Mouse (Mus musculus) left cerebral cortex, adult 8-10 months (tissue): ENCODE results near the gene Gm9936. TPM values are rescaled to one million over a fixed set of nuclear protein-coding genes. Genes with fewer than 3 reads are reported as not detected.
"Not testable (repeated sequence)": the region's sequence is repeated elsewhere in the genome, so short reads cannot be mapped to it uniquely, and the experiment has no call there.

Experiments
- DNase-seq, 2 experiments: peaks; one replicate each; pipeline ENCODE4 v3.0.0; 2022; ENCODE audit warnings: low spot score in 2 of 2
- total RNA-seq, 4 experiments: library from RNA; stranded (reverse); gene quantifications; 2 replicates each; pipeline ENCODE4 v1.2.4; 2022

Gm9936 gene
- total RNA-seq, 4 experiments from 2014 or later, result 0.57 to 1.1 (median 0.83) TPM

DNA sequence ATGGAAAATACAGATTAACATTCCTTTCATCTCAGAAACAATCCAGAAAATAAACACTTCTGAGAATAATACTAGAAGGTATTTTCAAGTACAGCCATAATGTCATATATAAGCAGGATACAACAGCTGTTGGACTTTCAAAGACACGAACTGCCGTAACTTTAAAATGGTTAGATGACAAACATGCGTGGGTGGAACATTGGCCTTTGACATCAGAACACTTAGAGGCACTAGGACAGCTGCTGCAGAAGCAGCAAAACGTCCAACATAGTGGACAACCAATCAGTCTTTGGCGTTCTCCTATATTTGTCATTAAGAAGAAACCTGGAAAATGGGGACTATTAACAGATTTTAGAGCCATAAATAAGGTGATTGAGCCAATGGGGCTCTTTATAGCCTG, 18.0 kb downstream of the Gm9936 start:
- not testable (repeated sequence) for DNase-seq

DNA sequence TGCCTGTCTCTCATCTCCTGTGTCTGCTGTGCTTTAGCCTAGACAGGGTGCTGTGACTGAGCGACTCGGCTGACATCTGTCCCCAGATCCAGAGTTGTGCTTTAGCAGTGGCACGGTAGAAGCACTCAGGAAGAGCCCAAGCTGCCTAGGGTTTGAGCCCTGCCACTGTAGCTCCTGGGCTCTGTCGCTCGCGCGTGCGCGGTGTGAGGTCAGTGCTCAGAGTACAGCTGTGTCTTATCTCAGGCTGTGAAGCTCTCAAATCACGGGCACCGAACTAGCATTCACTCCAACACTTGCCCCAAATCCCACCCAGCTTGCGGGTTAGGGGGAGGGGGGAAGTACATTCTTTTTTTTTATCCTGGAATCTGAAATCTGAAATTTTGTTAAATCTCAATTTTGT, 21.6 kb downstream of the Gm9936 start:
- no peak for DNase-seq

- DNase-seq, result no peak
These were observed 28.7 kb downstream of the Gm9936 start for GRCm38 (mm10) chr5:114829740-114830139.

DNA sequence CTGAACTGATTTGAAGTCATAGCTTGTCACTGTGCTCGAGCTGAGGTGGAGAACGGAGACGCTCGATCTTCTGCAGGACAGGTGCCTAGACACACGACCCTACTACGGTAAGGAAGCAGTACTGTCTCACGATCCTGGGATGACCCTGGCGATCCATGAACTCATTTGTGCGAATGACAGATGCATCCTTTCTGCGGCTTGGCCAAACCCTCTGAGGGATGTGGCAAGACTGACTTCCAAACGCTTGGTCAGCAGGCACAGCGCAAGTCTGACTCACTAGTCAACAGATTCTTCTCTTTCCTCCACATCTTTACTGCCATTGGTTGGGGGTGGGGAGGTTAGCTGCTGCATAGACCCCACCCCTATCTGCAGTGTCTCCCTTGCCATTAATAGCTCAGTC, 31.1 kb downstream of the Gm9936 start:
- no peak for DNase-seq

DNA sequence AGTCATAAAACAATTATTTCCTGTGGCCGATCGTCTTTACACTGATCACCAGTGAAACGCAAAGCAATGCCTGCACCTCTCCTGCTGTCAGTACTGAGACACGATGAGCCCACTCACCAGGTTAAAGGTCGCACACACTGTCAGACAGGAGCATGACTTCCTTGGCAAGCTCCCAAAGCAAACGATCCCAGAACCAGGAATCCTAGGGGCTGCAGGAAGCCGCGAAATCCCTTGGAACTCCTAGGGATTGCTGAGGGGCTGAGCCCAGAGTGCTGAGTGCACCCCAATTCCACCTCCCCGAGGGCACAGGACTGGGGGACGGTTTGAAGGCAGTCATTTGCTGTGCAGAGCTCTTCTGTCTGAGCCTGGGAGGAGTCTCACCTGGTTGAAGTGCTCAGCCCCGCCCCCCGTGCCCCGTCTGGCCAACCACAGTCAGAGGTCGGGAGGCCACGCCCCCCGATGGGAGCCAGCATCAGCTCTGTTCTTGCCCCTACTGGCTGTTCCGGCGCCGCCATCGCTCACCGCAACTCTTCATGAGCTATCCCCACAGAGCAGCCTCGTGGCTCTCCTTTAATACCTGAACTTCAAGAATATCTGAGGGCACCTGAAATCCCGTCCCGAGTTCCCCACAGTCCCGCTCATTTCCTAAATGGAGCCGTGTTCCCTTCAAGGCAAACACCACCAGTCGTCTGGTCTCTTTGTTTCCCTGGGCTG, 32.3 kb downstream of the Gm9936 start:
- no peak for DNase-seq

DNA sequence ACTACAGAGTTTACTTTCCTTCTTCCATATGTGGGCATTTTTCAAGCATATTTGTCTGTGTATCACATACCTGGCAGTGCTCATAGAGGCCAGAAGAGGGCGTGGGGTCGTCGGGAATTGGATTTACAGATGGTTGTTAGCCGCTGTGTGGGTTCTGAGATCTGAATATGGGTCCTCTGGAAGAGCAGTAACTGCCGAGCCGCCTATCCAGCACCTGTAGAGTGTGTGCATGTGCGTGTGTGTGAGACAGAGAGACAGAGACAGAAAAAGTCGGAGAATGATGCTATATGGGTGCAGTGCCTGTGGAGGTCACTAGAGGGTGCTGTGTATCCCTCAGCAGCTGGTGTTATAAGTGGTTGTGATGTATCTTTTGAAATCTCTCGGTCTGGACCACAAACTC, 34.3 kb downstream of the Gm9936 start:
- DNase-seq, result no peak

DNA sequence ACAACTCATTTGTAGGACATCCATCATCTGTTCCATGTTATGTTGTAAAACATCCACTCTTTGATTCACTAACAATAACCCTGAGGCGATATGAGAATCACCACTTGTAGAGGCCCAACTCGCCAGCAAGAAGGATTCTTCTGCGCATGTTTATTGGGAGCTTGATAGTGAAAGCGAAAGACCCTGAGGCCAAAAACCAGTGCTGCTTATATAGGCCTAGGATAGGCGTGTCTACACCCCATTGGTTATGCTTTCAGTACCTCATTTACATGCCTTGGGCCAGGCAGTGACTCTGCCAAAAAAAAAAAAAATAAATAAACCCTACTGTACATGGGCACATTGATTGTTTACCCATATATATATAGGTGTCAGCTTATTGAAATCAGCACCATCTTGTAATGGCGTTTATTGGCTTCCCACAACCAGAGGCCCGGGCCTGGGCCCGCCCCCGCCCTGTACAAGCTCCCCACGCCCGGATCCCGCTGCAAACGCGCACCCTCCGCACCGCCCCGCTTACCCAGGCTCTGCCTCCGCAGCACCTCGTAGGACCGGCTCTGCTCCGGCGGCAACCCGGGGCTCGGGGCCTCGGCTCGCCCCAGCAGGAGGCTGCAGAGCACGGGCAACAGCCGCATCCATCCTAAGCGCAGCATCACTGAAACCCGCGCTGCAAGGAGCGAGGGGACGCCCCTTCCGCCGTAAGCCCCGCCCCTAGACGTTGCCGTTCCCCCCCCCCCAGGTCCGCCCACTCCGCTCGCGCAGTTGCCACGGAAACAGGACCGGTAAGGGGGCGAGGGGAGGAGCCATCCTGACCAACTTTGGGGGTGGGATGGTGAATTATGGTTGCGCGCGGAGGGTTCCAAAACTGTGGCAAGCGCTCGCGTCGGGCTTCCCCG, 35.4 kb downstream of the Gm9936 start, which contains the start of gene 1500011B03Rik:
1500011B03Rik (minus strand) TSS at position 673 of the 893 bp plus-strand sequence.
- peak; percentile 46 to 73 for DNase-seq

DNA sequence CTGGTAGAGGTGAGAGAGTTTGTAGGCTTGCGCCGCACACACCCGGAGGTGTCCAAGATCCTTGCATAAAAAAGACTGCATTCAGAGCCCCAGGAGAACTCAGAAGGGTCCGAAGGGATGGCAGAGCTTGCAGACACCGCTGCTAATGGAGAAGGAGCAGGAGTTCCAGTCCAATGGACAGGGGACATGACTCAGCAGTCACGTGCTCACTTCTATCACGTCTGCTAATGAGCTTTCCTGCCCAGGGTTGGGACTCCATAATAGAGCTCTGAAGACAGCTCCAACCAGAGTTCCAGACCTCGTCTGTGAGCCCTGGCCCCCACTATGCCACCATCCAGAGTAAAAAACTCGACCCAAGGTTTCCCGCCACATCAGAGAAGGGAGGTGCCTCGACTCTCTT, 40.4 kb downstream of the Gm9936 start:
- no peak for DNase-seq

- DNase-seq, result no peak
These were observed 41.9 kb downstream of the Gm9936 start for GRCm38 (mm10) chr5:114816599-114816998.

- DNase-seq, result peak; percentile 79 to 88
These were observed 44.8 kb downstream of the Gm9936 start for GRCm38 (mm10) chr5:114813525-114814181.

DNA sequence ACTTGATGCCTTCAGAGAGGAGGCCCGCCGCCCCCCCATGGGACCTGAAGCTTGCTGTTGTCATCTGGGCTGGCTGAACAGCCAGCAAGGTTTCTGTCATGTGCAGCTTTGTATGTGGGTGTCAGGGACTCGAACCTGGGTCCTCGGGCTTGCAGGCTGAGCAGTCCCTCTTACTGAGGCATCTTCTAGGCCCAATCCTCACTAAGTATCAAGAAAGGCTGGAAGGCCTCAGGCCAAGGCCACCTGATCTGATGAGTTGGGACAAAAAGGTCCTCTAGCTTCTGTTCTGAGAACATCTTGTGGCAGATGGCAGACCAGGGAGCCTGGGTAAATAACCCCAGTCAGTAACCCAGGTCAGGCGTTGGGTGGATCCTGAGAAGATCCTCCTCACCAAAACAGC, 48.7 kb downstream of the Gm9936 start:
- no peak for DNase-seq

GRCm38 (mm10) chr5:114809181-114809756, 49.2 kb downstream of the Gm9936 start:
- DNase-seq, result no peak

DNA sequence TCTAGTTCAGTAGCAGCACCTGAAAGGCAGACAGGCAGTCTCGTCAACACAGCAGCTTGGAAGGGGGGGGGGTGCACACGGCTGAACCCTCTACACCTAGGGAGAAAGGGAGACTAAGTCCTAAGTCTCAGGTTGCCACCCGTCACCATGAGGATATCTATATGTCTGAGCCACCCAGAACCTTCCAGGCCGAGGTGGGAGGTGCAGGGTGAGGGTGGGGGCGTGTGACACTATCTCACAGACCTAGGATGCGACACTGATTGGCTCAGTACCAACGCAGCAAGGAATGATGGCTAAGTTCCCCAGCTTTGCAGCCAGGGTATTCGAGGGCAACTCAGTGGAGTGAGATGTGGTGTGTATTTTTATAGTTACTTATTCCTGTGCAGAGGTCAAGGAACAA, 50.1 kb downstream of the Gm9936 start:
- DNase-seq, result no peak

DNA sequence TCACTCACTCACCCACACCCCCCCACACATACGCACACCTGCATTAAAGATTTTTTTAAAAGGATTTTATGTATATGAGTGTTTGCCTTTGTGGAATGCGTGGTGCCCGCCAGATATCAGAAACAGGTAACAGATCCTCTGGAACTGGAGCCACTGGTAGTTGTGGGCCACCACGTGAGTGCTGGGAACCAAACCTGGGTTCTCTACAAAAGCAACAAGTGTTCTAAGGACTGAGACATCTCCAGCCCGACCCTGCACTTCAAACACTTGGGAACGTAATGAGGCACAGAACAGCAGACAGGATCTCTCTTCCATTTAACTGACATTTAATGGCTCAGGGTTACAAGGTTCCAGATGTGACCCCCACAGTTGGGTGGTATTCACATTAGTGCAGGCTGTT, 50.6 kb downstream of the Gm9936 start:
- DNase-seq, result no peak

DNA sequence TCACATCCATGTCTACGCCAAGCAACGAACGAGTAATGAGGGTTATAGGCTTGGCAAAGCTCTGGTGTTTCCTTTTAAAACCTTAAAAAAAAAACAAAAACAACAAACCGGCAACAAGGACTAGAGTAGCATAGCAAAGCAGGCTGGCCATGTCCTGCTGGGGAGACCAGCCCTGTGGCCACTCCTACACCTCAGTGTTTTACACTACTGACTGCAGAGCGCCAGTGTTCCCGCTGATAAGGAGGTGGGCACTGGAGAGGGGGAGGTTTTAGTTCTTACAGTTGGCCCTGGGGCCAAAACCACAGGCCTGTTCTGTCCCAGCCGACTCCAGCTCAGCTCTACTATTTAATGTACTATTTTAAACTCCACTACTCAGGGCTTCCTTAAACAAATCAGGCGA, 51.0 kb downstream of the Gm9936 start:
- DNase-seq, result no peak

- no peak for DNase-seq
These were observed 51.4 kb downstream of the Gm9936 start for GRCm38 (mm10) chr5:114807063-114807462.

DNA sequence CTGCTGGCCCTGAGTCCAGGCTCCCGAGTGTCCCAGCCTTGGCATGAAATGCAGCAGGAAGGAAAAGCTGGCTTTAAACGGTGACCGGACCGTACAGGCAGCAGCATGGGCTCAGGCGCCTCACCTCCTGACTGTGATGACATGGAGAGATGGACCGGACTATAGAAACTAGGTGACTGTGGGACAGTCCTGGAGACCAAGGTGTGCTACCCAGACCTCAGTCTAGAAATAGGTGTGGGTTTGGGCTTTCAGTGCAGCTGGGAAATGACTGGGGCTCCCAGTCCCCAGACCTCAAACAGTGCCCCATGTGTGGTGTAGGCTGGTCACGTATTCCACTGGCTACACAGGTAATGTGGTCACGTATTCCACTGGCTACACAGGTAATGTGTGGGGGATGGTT, 51.8 kb downstream of the Gm9936 start:
- no peak for DNase-seq
